Mouse (Mus musculus): ENCODE data around the gene Sp2. TPM values are rescaled to one million over a fixed set of nuclear protein-coding genes. Genes with fewer than 3 reads are reported as not detected.

Gene Sp2
- total and polyA plus RNA-seq, 3 experiments: 1.1 to 21.0 (median 2.8) TPM

GRCm38 (mm10) chr11:96984903-96985302 lies 2.1 kb upstream of the Sp2 start:
- H3K9ac ChIP-seq (ENCODE audit: insufficient read depth, low read depth): no peak overlapping the region
- peak overlapping the region; percentile 29; the same call in 1 of the 2 replicates for H3K27ac ChIP-seq (ENCODE audit: insufficient read depth, low read depth)
- peaks cover 44 to 84% of the 10 kb centered on the region in 2 experiments for H3K4me1 ChIP-seq (ENCODE audit: control insufficient read depth in 1 of 2, insufficient read depth in 2 of 2)
- H3K4me3 ChIP-seq (replicated peaks in 1 of 3; ENCODE audit: low read depth in 2 of 3, low read length in 2 of 3, poor library complexity in 1 of 3): no peak overlapping the region
- no peak for DNase-seq (ENCODE audit: extremely low read depth)
- H3K36me3 ChIP-seq (replicated peaks in 1 of 2; ENCODE audit: control insufficient read depth in 1 of 2, insufficient read depth in 1 of 2, low read length in 1 of 2): peaks cover 0 to 2% of the 10 kb centered on the region in 2 experiments
- no peaks in the 10 kb centered on the region for H3K27me3 ChIP-seq (replicated peaks)
- H3K9me3 ChIP-seq (replicated peaks; ENCODE audit: low read length): no peaks in the 10 kb centered on the region
- in situ Hi-C loops (cut with MboI; ENCODE audit: low pct_ligation_motif_present, low pct_unique_long_range_greater_than_20kb, low sequenced_read_pairs) (loop anchor here (5.0 kb wide), 1 partner anchor 37 kb away; no protein-coding TSS in a partner anchor), dilution Hi-C loops (cut with MboI; ENCODE audit: extremely low pct_ligation_motif_present, extremely low pct_unique_long_range_greater_than_20kb, low sequenced_read_pairs) (no loop called here)
- no peaks in the 10 kb centered on the region for H3K79me2 ChIP-seq (replicated peaks; ENCODE audit: control insufficient read depth, extremely low read depth, insufficient read depth, poor library complexity, severe bottlenecking)
- TF ChIP-seq USF1 (IDR thresholded peaks at IDR 0.05; ENCODE audit: low read depth, low read length) (no peak), POLR2AphosphoS2 (IDR thresholded peaks at IDR 0.05; ENCODE audit: low read depth, low read length) (no peak), JUND (conservative IDR thresholded peaks at IDR 0.05; ENCODE audit: low read depth, low read length) (no peak), ZNF384 (IDR thresholded peaks at IDR 0.05; ENCODE audit: low read depth, low read length) (no peak), CHD1 (IDR thresholded peaks at IDR 0.05; ENCODE audit: low read depth, low read length) (no peak), MEF2A (IDR thresholded peaks at IDR 0.05; ENCODE audit: borderline replicate concordance, low read depth, low read length) (no peak; the same call in 1 of the 2 replicates), BHLHE40 (IDR thresholded peaks at IDR 0.05; ENCODE audit: low read depth, low read length) (no peak), POLR2A (IDR thresholded peaks at IDR 0.05; ENCODE audit: low read depth, low read length) (no peak), ZMIZ1 (IDR thresholded peaks at IDR 0.05; ENCODE audit: low read depth, low read length) (no peak), CTCF (conservative IDR thresholded peaks at IDR 0.05 in 1 of 2, IDR thresholded peaks at IDR 0.05 in 1 of 2; ENCODE audit: low read depth in 2 of 2, low read length in 2 of 2) (no peak)
- no peak overlapping the region for H3K4me2 ChIP-seq (ENCODE audit: insufficient read depth, low read depth, poor library complexity, severe bottlenecking)

- DNase-seq (ENCODE audit: extremely low read depth): peak; percentile 95
- H3K9ac ChIP-seq (ENCODE audit: insufficient read depth, low read depth): peak overlapping the region; percentile 2; the same call in 1 of the 2 replicates
- dilution Hi-C loops (cut with MboI; ENCODE audit: extremely low pct_ligation_motif_present, extremely low pct_unique_long_range_greater_than_20kb, low sequenced_read_pairs): no loop called here
- H3K27me3 ChIP-seq (replicated peaks): no peaks in the 10 kb centered on the region
- H3K9me3 ChIP-seq (replicated peaks; ENCODE audit: low read length): no peaks in the 10 kb centered on the region
- no peaks in the 10 kb centered on the region for H3K79me2 ChIP-seq (replicated peaks; ENCODE audit: control insufficient read depth, extremely low read depth, insufficient read depth, poor library complexity, severe bottlenecking)
- H3K4me2 ChIP-seq (ENCODE audit: insufficient read depth, low read depth, poor library complexity, severe bottlenecking): peak overlapping the region; percentile 22; the same call in 1 of the 2 replicates
- peak overlapping the region; percentile 5 to 21 (median 7) for H3K4me3 ChIP-seq (replicated peaks in 1 of 3; ENCODE audit: low read depth in 2 of 3, low read length in 2 of 3, poor library complexity in 1 of 3)
- H3K27ac ChIP-seq (ENCODE audit: insufficient read depth, low read depth): no peak overlapping the region
- H3K4me1 ChIP-seq (ENCODE audit: control insufficient read depth in 1 of 2, insufficient read depth in 2 of 2): peaks cover 36 to 73% of the 10 kb centered on the region in 2 experiments
- H3K36me3 ChIP-seq (replicated peaks in 1 of 2; ENCODE audit: control insufficient read depth in 1 of 2, insufficient read depth in 1 of 2, low read length in 1 of 2): peaks cover 0 to 2% of the 10 kb centered on the region in 2 experiments
- in situ Hi-C loops (cut with MboI; ENCODE audit: low pct_ligation_motif_present, low pct_unique_long_range_greater_than_20kb, low sequenced_read_pairs): no loop called here
- TF ChIP-seq ZKSCAN1 (IDR thresholded peaks at IDR 0.05; ENCODE audit: borderline replicate concordance, low read depth, low read length) (no peak), MEF2A (IDR thresholded peaks at IDR 0.05; ENCODE audit: borderline replicate concordance, low read depth, low read length) (peak; percentile 94), MYC (IDR thresholded peaks at IDR 0.05; ENCODE audit: low read depth, low read length) (peak; percentile 94), ETS1 (conservative IDR thresholded peaks at IDR 0.05; ENCODE audit: low read depth, low read length) (peak; percentile 16; the same call in 1 of the 2 replicates), SMC3 (IDR thresholded peaks at IDR 0.05; ENCODE audit: low read depth, low read length) (peak; percentile 100), ZC3H11A (IDR thresholded peaks at IDR 0.05; ENCODE audit: low read depth, low read length) (peak; percentile 100), BHLHE40 (IDR thresholded peaks at IDR 0.05; ENCODE audit: low read depth, low read length) (peak; percentile 72), CHD2 (IDR thresholded peaks at IDR 0.05; ENCODE audit: low read length) (no peak), HCFC1 (IDR thresholded peaks at IDR 0.05; ENCODE audit: low read depth, low read length) (peak; percentile 59), RAD21 (IDR thresholded peaks at IDR 0.05; ENCODE audit: low read depth, low read length) (no peak; the same call in none of the 2 replicates), ELF1 (IDR thresholded peaks at IDR 0.05; ENCODE audit: low read depth, low read length) (peak; percentile 88), CTCF (conservative IDR thresholded peaks at IDR 0.05 in 1 of 2, IDR thresholded peaks at IDR 0.05 in 1 of 2; ENCODE audit: low read depth in 2 of 2, low read length in 2 of 2) (peak; percentile 90 to 100), E2F4 (IDR thresholded peaks at IDR 0.05; ENCODE audit: insufficient replicate concordance, low read depth, low read length) (0 out of 2 replicates have a peak, but pooled peaks have one; percentile 26), ZMIZ1 (IDR thresholded peaks at IDR 0.05; ENCODE audit: low read depth, low read length) (no peak), UBTF (IDR thresholded peaks at IDR 0.05; ENCODE audit: low read depth, low read length) (no peak), MAX (IDR thresholded peaks at IDR 0.05; ENCODE audit: low read length) (peak; percentile 96), USF1 (IDR thresholded peaks at IDR 0.05; ENCODE audit: low read depth, low read length) (no peak; the same call in 1 of the 2 replicates), ZNF384 (IDR thresholded peaks at IDR 0.05; ENCODE audit: low read depth, low read length) (peak; percentile 63), EP300 (IDR thresholded peaks at IDR 0.05; ENCODE audit: low read length) (peak; percentile 33; the same call in 1 of the 2 replicates), PAX5 (IDR thresholded peaks at IDR 0.05; ENCODE audit: low read length) (no peak), NELFE (IDR thresholded peaks at IDR 0.05; ENCODE audit: low read depth, low read length) (peak; percentile 82; the same call in 1 of the 2 replicates), MAFK (IDR thresholded peaks at IDR 0.05; ENCODE audit: insufficient replicate concordance, low read length) (no peak), TCF12 (IDR thresholded peaks at IDR 0.05; ENCODE audit: low read depth, low read length) (peak; percentile 86; the same call in 1 of the 2 replicates), RCOR1 (conservative IDR thresholded peaks at IDR 0.05; ENCODE audit: low read depth, low read length) (0 out of 2 replicates have a peak, but pooled peaks have one; percentile 50), KAT2A (IDR thresholded peaks at IDR 0.05; ENCODE audit: insufficient replicate concordance, low read length) (no peak), GABPA (IDR thresholded peaks at IDR 0.05; ENCODE audit: insufficient replicate concordance, low read depth, low read length) (no peak), NRF1 (IDR thresholded peaks at IDR 0.05; ENCODE audit: low read depth, low read length) (peak; percentile 45; the same call in 1 of the 2 replicates)
Measured at GRCm38 (mm10) chr11:96982355-96982754, 404 bp downstream of the Sp2 start.

Data from CH12.LX (cell line).